Mouse (Mus musculus): ENCODE data around the gene Doxl2.
"Not testable (repeated sequence)": the region's sequence is repeated elsewhere in the genome, so short reads cannot be mapped to it uniquely, and the experiment has no call there.

The Doxl2 gene

GRCm38 (mm10) chr6:48974663-48975062 is at the start of gene Doxl2:
TSS of gene Doxl2 (plus strand) at chr6:48974963.
- in situ Hi-C loops (cut with MboI, MseI): no loop called here

- in situ Hi-C loops (cut with MboI, MseI): no loop called here
Observed at GRCm38 (mm10) chr6:48929595-48929994, 45.2 kb upstream of the Doxl2 start, which contains the start of gene 1600015I10Rik. TSS of gene 1600015I10Rik (plus strand) at chr6:48929895.

- in situ Hi-C loops (cut with MboI, MseI): loop anchor here (5.0 kb wide), 1 partner anchor 82 kb away; no protein-coding TSS in a partner anchor
Observed at GRCm38 (mm10) chr6:48949596-48949995, 25.2 kb upstream of the Doxl2 start.

GRCm38 (mm10) chr6:48950676-48951075 is 24.1 kb upstream of the Doxl2 start:
- in situ Hi-C loops (cut with MboI, MseI): no loop called here

GRCm38 (mm10) chr6:48951630-48952029 is 23.1 kb upstream of the Doxl2 start:
- in situ Hi-C loops (cut with MboI, MseI): no loop called here

- in situ Hi-C loops (cut with MboI, MseI): no loop called here
Observed at GRCm38 (mm10) chr6:48953220-48953619, 21.5 kb upstream of the Doxl2 start.

GRCm38 (mm10) chr6:48954211-48954610 is 20.6 kb upstream of the Doxl2 start:
- in situ Hi-C loops (cut with MboI, MseI): no loop called here

- in situ Hi-C loops (cut with MboI, MseI): no loop called here
Observed at GRCm38 (mm10) chr6:48954946-48955345, 19.8 kb upstream of the Doxl2 start.

- in situ Hi-C loops (cut with MboI, MseI): no loop called here
Observed at GRCm38 (mm10) chr6:48956785-48957184, 18.0 kb upstream of the Doxl2 start.

- in situ Hi-C loops (cut with MboI, MseI): no loop called here
Observed at GRCm38 (mm10) chr6:48958053-48958452, 16.7 kb upstream of the Doxl2 start.

GRCm38 (mm10) chr6:48959151-48959550 is 15.6 kb upstream of the Doxl2 start:
- in situ Hi-C loops (cut with MboI, MseI): not testable (repeated sequence)

GRCm38 (mm10) chr6:48966696-48967095 is 8.1 kb upstream of the Doxl2 start:
- in situ Hi-C loops (cut with MboI, MseI): not testable (repeated sequence)

GRCm38 (mm10) chr6:48967868-48968267 is 6.9 kb upstream of the Doxl2 start:
- in situ Hi-C loops (cut with MboI, MseI): no loop called here

- in situ Hi-C loops (cut with MboI, MseI): no loop called here
Observed at GRCm38 (mm10) chr6:48979616-48980015, 4.9 kb downstream of the Doxl2 start.

- in situ Hi-C loops (cut with MboI, MseI): no loop called here
Observed at GRCm38 (mm10) chr6:48982305-48982704, 7.5 kb downstream of the Doxl2 start.

- in situ Hi-C loops (cut with MboI, MseI): no loop called here
Observed at GRCm38 (mm10) chr6:48986444-48986990, 11.8 kb downstream of the Doxl2 start, which contains the start of gene Svs1. TSS of gene Svs1 (plus strand) at chr6:48986861.

- in situ Hi-C loops (cut with MboI, MseI): no loop called here
Observed at GRCm38 (mm10) chr6:48989971-48990370, 15.2 kb downstream of the Doxl2 start.

GRCm38 (mm10) chr6:48991991-48992390 is 17.2 kb downstream of the Doxl2 start:
- in situ Hi-C loops (cut with MboI, MseI): no loop called here

- in situ Hi-C loops (cut with MboI, MseI): no loop called here
Observed at GRCm38 (mm10) chr6:48998186-48998585, 23.4 kb downstream of the Doxl2 start.

GRCm38 (mm10) chr6:48998796-48999195 is 24.0 kb downstream of the Doxl2 start:
- in situ Hi-C loops (cut with MboI, MseI): no loop called here

GRCm38 (mm10) chr6:49003381-49003780 is 28.6 kb downstream of the Doxl2 start:
- in situ Hi-C loops (cut with MboI, MseI): no loop called here

GRCm38 (mm10) chr6:49007981-49008380 is 33.2 kb downstream of the Doxl2 start:
- in situ Hi-C loops (cut with MboI, MseI): no loop called here

- in situ Hi-C loops (cut with MboI, MseI): no loop called here
Observed at GRCm38 (mm10) chr6:49008420-49009160, 33.8 kb downstream of the Doxl2 start.

Data from regulatory T cell (primary cell).